Mouse (Mus musculus) adrenal gland, postnatal 4 days (tissue): Measurements from ENCODE around the gene Tgfbi. TPM values are rescaled to one million over a fixed set of nuclear protein-coding genes. Genes with fewer than 3 reads are reported as not detected.

Experiments used
- DNase-seq, 2 experiments: peaks; one replicate each; pipeline ENCODE4 v3.0.0; 2021 to 2022; ENCODE audit warnings: low spot score in 2 of 2, mixed read lengths in 2 of 2
- total RNA-seq, 2 experiments: library from RNA; stranded (reverse); gene quantifications; 2 replicates each; pipeline ENCODE4 v1.2.3; 2021

The Tgfbi gene
- total RNA-seq, 2 experiments from 2014 or later = 52.0 to 53.4 TPM

GRCm38 (mm10) chr13:56597296-56597695 is 12.0 kb upstream of the Tgfbi start:
- no peak for DNase-seq

GRCm38 (mm10) chr13:56597831-56598612 is 11.3 kb upstream of the Tgfbi start:
- DNase-seq = peak in 1 of 2 experiments; percentile 22

GRCm38 (mm10) chr13:56599511-56599910 is 9.8 kb upstream of the Tgfbi start:
- no peak for DNase-seq

- peak in 1 of 2 experiments; percentile 21 for DNase-seq
Observed at GRCm38 (mm10) chr13:56600216-56600890, 9.0 kb upstream of the Tgfbi start.

- DNase-seq = no peak
Observed at GRCm38 (mm10) chr13:56601199-56601598, 8.1 kb upstream of the Tgfbi start.

- DNase-seq = no peak
Observed at GRCm38 (mm10) chr13:56605503-56605902, 3.8 kb upstream of the Tgfbi start.

GRCm38 (mm10) chr13:56606724-56607123 is 2.6 kb upstream of the Tgfbi start:
- no peak for DNase-seq

- DNase-seq = no peak
Observed at GRCm38 (mm10) chr13:56607225-56607624, 2.1 kb upstream of the Tgfbi start.

- DNase-seq = no peak
Observed at GRCm38 (mm10) chr13:56607846-56608245, 1.5 kb upstream of the Tgfbi start.

GRCm38 (mm10) chr13:56611129-56611528 is 1.8 kb downstream of the Tgfbi start:
- DNase-seq = no peak

GRCm38 (mm10) chr13:56611741-56612140 is 2.4 kb downstream of the Tgfbi start:
- no peak for DNase-seq

GRCm38 (mm10) chr13:56612331-56612730 is 3.0 kb downstream of the Tgfbi start:
- DNase-seq = no peak

- no peak for DNase-seq
Observed at GRCm38 (mm10) chr13:56613366-56613998, 4.2 kb downstream of the Tgfbi start.

- DNase-seq = no peak
Observed at GRCm38 (mm10) chr13:56614768-56615167, 5.4 kb downstream of the Tgfbi start.

- DNase-seq = no peak
Observed at GRCm38 (mm10) chr13:56615223-56615622, 5.9 kb downstream of the Tgfbi start.

GRCm38 (mm10) chr13:56615864-56616263 is 6.5 kb downstream of the Tgfbi start:
- DNase-seq = no peak

GRCm38 (mm10) chr13:56616386-56616785 is 7.1 kb downstream of the Tgfbi start:
- DNase-seq = no peak

- DNase-seq = no peak
Observed at GRCm38 (mm10) chr13:56617197-56617596, 7.9 kb downstream of the Tgfbi start.

- no peak for DNase-seq
Observed at GRCm38 (mm10) chr13:56622201-56622757, 13.0 kb downstream of the Tgfbi start.

- DNase-seq = no peak
Observed at GRCm38 (mm10) chr13:56626524-56626923, 17.2 kb downstream of the Tgfbi start.

GRCm38 (mm10) chr13:56630081-56630480 is 20.8 kb downstream of the Tgfbi start:
- no peak for DNase-seq

GRCm38 (mm10) chr13:56630552-56630951 is 21.2 kb downstream of the Tgfbi start:
- DNase-seq = no peak
